Mouse (Mus musculus): Measurements from ENCODE around the gene Mapt.

DNA sequence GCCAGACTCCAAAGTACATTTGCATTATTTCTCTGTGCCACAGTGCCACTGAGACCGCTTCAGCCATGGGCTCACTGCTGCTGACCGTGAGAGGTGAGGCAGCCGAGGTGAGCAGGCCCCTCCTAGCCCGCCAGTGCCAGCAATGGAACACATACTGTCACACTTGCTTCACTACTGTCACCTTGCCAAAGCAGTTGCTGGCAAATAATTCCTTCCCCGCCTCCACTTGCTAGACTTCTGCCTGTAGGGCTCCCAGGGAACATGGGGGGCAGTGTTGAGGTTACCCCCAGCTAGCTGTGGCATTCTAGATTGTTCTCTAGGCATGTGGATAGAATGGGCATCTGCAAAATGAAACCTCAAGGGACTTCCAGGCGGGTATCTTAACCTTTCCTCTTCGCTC, 6.0 kb downstream of the Mapt start:
- TF ChIP-seq POLR2A (IDR thresholded peaks at IDR 0.05; ENCODE audit: control insufficient read depth, low read depth, low read length) = no peak
- no peak for TF ChIP-seq CTCF (IDR thresholded peaks at IDR 0.05; ENCODE audit: control insufficient read depth, insufficient read depth, insufficient replicate concordance, low read depth, low read length)

Data from testis, adult 2 months (tissue).